Mouse (Mus musculus): Measurements from ENCODE around the gene Fam107b.

GRCm38 (mm10) chr2:3664086-3664485 is 93.8 kb downstream of the Fam107b start:
- TF ChIP-seq CTCF (conservative IDR thresholded peaks at IDR 0.05; ENCODE audit: low read length) (no peak), POU5F1 (IDR thresholded peaks at IDR 0.05; ENCODE audit: borderline replicate concordance, low read length) (no peak), NANOG (IDR thresholded peaks at IDR 0.05; ENCODE audit: borderline replicate concordance, low read length) (no peak)

Measured in E14TG2a.4 (cell line).